Mouse (Mus musculus): Measurements from ENCODE around the gene Lrfn2. TPM values are rescaled to one million over a fixed set of nuclear protein-coding genes. Genes with fewer than 3 reads are reported as not detected.

Lrfn2 gene
- under 1 TPM; 0.38 to 0.43 TPM for total RNA-seq (2021)
- long read RNA-seq, experiment 1, partial matches to known transcripts: 0 of 2 reads
- long read RNA-seq, experiment 1, other reads (novel, unspliced or antisense): 0 of 2 reads
- long read RNA-seq, experiment 2, partial matches to known transcripts: 1 of 1 reads
- long read RNA-seq, experiment 2, other reads (novel, unspliced or antisense): 0 of 1 reads

DNA sequence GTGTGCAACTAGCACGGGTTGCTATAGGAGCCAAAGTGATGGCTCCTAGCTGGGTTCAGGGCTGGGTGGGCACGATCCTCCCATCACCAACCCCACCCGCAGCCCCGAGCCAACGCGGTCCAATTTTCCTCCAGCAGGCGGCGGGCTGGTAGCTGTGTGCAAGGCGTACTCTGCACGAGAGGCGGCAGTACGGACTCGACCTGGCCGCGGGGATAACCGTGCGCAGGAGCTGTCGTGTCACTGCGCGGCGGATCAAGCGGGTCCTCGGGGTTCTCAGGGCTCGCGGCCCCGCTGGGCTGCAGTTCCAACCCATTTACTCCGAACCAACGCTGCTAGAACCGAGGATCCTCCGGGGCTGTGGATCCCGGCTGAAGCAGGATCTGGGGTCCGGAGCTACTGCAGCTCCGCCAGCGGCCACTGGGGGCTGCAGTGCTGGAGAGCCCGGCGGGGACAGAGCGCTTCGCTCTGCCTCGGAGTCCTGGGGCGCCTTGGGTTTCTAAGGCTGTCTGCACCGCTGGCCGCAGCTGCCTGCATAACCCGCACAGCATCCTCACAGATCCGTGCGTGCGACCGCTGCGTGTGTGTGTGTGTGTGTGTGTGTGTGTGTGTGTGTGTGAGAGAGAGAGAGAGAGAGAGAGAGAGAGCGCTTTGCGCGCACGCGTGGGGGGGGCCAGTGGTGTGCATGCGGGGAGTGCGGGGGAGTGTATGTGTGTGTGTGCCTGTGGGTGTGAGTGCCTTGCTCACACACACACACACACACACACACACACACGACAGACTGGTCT, at the start of gene Lrfn2:
Gene Lrfn2, plus strand, starts transcription at position 759 of the 785 bp plus-strand sequence.
- DNase-seq: peak; percentile 75

DNA sequence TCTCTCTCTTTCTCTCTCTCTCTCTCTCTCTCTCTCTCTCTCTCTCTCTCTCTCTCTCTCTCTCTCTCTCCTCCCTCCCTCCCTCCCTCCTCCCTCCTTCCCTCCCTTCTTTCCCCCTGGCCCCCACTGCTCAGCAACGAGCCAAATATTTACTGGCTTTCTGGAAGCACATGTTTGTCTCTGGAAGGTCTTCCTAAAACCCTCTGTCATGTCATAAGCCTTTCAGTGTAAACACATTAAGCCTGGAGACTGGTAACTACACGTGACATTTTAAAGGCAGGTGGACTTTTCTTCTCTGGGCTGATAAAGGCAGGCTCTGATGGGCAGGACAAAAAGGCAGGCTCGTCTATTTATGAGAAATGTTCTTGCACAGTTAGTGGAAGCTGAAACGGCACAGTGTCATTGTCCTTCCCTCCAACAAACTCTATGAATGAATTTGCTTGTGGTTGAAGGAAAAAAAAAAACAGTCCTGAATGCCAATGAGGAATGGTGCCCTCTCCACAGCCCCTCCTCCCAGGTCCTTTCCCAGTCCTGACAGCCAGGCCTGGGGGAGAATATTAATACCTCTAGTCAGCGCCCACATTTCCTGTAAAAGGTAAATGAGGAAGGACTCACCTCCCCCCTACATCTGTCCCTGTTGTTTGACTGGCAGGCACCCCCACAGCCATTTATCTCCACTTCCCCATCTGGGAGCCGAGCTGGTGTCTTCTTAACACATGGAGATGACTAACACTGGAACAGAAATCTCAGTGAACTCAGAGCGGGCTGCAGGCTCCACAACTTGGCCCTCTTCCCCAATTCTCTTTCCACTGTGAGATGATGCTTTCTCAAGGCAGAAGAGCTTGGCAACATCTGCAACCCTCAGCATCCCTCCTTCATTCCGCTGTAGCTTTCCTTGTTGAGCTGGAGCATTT, 44.5 kb upstream of the Lrfn2 start:
- no peak for DNase-seq

DNA sequence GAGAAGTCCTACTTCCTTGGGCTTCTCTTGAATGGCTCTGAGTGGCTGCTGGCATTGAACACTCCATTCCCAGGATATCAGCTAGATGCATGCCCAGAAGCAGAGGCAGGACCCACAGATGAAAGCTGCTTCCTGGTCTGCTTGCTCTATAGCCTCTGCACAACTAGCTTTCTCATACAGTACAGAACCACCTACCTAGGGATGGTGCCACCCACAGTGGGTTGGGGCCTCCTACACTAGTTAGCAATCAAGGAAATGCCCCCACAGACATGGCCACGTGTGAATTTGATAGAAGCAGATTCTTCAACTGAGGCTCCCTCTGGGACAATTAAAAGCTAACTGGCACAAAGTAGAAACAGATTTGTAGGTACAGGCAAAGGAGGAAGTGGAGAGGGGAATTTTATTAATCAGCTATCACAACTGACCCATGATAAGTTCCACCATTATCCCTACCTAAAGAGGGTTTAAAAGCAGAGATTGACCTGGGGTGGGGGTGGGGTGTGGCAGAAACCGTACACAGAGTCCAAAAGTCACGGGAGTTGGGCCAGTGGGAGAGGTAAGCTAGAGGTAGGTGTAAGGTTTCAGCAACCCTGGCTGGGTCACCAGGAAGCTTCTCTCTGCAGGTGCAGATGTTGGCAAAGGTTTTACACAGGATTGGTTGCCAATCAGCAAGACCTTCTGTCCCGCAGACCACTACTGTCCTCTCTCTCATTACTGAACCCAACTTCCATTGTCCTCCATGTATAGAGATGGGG, 26.7 kb upstream of the Lrfn2 start:
- no peak for DNase-seq

DNA sequence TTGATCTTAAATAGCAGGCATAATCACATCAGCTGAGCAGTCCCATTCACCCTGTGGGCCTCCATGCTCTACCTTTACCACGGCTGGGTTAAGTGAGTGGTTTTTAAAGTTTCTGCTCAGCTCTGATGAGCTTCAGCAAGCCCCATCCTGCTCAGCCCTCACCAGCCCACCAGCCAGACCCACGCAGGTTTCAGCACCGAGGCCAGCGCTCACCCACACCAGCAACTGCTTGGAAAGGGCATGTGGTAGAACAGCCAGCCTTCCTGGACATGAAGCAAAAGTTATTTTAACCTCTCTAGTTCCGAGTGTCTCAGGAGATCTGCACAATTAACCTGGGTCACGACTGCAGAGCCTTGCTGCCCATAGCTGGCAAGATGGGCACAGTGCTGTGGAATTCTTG, 18.7 kb upstream of the Lrfn2 start:
- DNase-seq: no peak

DNA sequence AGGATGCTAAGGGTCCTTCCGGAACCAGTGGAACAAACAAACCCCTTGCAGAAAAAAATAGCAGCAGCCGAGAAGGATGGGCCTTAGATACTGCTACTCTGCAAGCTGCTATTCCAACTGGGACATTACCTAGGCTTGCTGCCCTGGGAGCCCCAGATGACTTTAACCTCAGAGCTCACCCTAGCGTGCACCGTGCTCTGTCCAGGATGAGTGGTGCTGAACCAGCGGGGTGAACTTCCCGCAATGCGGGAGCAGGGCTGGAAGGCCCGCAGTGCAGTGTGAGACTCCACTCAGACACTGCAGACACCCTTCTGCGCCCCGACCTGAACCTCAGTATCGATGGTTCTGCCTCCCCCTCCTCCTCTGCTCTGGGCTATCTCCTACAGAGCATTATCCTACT, 14.8 kb upstream of the Lrfn2 start:
- peak; percentile 29 for DNase-seq

DNA sequence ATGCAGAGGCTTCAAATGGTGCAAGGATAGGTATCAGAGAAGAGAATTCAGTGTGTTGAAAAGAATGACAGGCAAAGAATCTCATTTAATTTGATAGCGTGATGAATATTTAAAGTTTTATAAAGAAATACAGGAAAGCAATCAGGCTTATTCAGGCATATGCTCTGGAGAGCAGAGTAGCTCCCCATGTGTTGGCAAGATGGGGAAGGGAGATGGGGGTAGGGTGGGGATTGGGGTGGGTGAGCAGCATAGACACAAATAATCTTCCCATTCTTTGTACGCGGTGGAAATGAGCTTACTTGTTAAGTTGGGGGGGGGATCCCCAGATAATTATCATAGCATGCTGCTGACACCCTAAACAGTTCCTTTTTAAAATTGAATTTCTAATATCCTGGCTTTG, 13.7 kb upstream of the Lrfn2 start:
- DNase-seq: no peak

DNA sequence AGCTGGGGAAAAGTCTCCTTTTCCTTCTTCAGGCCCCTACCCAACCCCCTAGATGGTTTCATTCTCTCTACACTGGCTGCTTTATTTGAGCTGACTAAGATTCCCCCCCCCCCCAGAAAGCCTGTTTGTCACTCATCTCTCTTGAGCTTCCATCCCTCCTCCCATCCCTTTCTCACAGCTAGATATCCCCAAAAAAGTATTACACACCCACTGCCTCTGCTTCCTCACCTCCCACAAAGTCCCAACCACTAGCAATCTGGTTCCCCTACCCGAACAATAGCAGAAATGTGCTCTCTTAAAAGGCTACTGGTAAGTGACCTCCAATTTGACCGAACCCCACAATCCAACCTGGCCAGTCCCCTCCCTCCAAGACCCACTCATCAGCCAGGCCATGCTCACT, 9.3 kb upstream of the Lrfn2 start:
- DNase-seq: no peak

DNA sequence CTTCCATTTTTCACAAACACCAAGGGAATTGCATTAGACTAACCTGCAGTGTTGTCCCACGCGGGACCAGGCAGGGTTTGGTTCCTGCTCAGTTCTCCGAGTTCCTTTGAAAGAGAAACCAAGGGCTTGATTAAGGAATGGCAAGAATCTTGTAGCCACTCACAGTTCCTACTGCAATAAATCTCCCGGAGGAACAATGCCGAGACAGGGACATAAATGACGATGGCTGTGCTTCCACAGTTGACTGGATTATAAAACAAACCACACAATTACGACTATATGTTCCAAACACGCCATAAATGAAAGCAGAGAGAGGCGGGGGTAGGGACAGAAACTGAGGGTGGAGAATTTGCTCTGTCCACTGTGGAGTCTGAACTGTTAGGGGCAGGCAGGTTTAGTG, 6.8 kb upstream of the Lrfn2 start:
- DNase-seq: no peak

DNA sequence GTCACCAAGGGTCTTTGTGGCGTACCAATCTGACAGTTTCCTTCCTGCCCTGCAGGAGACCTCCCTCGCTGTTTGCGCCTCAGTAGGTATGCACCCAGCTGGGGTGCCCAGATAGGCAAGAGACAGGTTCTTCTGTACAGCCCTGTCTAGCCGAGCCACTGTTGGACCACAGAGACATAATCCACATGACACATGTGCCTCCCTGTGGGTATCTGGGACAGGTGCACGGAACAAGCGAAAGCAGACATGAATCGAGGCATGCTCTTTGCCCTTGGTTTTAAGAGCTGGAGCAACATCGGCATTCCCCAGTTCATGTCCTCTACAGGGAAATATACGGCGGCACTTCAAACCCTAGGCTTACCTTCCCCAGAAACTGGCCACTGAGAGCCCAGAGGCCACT, 1.2 kb upstream of the Lrfn2 start:
- DNase-seq: no peak

DNA sequence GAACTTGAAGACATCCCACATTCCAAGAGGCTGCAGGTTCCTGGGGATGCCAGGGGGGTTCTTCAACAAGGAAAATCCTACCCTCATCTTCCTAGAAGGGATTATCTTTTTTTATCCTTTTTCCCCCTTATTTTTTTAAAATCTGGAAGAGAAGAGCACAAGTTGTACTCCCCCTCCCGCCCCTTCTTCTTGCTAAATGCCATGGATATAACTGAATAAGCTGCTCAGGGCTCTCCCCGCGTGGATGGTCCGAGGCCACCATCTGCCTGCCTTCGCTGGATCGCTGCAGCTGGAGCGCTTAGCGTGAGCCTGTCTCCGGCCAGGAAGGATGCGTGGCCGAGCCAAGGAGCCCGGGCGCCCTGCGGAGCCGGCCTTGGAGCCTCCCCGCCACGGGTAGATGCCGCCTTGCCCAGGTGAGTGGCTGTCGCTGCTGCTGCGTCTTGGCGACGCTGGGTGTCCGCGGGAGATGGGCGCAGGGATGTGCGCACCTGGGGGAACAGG, 277 bp downstream of the Lrfn2 start:
- DNase-seq: peak; percentile 23

DNA sequence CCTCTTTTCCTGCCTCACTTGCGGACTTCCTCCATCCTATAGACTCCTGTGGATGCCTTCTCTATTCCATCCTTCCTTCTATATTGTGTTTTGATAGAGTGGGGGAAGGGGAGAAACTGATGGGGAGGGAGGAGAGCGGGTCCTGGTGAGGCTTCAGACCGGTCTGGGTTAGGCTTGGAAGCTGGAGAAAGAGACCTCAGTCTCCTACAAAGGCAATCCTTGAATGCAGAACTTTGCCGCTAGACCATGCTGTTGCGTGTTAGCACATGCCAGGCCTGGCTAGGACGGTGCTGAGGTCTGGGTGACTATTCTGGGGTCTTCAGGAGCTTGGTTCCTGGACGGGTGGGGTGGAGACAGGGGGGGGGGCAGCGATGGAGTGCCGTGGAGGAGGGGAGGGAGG, 737 bp downstream of the Lrfn2 start:
- DNase-seq: no peak

DNA sequence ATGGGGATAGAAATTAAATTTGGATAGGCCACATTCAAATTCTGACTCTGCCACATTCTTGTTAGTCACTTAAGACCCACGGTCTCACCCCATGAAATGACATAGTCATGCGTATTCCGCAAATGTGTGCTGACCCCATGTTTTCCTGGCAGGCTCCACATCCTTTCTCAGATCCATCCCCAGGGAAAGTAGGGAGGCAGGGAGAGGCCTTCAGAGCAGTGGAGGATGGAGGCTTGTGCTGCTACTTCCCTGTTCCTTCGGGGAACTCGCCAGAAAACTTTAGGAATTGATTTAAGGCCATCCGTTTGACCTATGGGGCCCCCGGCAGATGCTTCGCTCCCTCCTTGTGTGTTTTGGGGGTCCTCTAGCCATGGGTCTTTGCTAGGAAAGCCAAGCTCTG, 3.0 kb downstream of the Lrfn2 start:
- DNase-seq: no peak

DNA sequence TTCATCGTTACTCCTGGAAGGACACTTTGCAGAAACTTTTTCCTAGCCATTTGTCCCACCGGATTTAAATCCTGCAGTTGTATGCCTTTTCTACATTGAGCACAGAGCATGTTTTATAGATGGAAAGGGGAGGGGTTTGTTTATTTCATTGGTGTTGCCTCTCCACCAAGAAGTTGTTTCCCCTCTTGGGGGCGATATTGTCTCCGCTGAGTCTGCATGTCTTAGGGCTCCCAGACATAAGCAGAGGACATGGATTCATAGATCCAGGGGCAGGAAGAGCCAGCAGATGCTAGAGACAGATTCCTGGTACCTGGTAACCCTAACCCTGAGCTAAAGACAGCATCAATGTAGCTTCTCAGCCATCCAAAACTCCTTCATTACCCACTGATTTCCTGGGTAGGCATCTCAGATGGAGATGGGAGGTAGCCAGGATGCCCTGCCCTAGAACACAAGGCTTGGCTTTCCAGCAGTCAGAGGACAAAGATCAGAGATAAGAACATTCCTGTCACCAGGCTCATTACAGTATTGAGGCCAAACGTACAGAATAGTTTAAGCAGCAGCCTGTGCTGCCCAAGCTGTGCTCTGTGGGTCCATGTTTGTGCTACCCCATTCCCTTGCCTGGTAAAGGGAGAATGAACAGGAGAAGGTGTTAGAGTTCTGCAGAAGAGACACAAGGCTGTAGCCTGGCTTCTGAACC, 4.4 kb downstream of the Lrfn2 start:
- DNase-seq: no peak

DNA sequence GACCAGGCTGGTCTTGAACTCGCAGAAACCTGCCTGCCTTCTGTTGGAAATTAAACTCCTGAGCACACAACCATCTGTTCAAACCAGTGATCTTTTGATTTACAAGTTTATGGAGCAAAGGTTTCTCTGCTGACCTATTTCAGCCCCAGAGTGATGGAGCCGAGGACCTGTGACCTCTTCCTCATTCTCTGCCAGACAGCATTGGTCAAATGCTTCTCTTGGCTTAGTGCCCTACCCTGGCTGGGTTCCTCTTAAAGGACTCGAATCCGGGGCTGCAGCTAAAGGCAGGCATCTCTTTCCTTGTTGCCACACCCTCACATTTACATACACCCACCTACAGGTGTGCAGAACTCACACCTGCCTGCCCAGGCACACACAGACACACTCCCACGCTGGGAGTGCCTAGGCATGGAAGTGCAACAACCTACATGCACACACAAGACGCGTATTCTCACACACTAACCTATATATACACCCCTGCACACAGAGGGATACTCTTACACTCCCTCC, 6.6 kb downstream of the Lrfn2 start:
- DNase-seq: no peak

DNA sequence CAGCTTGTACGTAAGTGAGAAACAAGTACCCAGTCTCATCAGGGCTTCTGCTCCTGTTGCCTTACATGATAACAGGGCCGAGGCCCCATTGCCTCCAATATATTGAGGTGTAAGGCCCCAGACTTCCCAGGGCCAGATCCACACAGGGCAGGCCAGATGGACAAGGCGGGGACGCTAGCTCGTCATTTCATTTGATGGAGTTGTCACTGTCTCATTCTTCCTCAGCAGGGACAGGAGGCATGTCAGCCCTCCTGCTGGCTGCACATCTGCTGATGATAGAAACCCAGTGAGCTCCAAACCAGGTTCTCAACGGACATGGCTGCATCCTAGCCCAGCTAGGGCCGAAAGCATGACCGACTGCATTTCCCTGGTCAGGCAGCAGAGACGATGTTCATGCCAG, 14.1 kb downstream of the Lrfn2 start:
- DNase-seq: no peak

DNA sequence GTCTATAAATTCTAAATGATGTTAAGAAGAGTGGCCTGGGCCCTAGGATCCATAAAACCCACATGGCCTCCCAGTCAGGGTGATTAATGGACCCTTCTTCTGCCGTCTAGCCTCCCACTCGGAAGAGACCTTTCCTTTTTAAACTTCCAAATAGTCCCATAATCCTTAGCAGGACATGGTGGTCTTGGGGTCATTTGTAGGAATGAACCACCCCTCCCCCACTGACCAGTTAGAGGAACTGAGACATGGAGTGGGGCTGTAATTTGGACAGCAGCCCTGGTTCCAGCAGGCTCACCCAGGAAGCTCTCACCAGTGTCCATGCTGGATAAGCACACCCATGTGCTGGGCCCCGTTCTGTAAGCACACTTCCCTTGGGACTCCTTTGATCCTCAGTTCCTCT, 14.6 kb downstream of the Lrfn2 start:
- no peak for DNase-seq

DNA sequence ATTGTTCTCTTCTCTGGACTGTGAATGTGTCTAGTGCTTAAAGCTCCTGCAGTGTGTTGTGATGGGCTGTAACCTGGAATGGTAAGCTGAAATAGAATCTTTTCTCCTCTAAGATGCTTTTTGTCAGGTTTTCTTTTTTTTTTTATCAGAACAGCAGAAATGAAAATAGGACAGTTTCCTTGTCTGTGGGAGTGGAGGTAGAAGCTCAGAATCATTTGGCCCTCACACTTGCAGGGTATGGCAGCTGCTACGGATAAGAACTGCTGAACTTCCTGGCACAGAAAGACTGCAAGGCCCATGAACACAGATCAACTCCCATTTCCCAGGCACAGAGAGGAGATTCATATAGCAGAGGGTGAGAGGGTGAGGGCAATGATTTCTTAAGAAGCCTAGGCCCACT, 19.1 kb downstream of the Lrfn2 start:
- no peak for DNase-seq

DNA sequence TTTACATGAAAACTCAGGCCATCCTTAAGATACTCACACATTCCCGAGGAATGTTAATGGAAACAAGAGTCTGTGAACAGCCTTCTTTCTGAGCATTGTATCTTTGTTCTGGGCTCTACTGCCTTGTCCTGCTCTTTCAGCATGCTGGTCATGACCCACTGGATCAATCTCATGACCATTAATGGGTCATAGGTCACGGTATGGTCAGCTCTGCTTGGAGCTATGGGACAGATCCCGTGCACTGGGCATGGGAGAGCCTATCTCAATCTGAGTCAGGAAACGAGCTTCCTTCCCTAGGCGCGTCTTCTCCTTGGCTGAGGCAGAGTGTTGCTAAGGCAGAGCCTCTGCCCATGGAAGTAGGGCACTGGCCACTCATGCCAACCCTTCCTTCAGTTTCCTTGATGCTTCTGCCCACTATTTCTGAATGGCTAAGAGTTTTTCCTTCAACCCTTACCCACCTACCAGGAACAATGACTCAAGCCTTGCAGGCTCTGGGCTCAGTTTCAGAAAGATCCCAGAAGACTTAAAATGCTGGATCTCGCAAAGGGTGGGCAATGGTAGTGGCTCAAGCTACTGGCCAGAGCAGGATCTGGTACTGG, 24.0 kb downstream of the Lrfn2 start:
- DNase-seq: no peak

DNA sequence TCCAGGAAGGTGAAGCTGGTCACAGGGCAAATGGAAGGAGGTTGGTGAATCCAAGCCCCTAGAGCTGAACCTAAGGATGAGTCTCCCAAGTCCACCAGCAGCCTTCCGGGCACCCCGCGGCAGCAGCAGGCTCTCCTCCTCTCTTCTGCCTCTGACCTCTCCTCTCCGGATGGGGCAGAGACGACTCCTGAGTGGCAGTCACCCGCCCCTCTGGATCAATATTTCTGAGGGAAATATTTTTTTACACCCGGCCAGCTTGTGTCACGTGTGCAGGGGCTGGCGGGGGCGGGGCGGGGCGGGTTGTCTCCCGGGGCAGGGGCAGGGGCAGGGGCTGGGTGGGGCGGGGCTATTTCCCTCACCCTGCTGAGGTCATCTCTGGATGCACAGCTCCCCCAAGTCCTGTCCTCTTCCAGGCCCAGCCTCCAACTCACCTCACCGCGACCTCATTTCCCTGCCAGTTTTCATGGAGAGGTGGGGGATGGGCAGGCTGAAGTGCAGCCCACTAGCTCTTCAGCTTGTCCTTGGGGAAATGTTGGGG, 28.1 kb downstream of the Lrfn2 start:
- peak; percentile 40 for DNase-seq

DNA sequence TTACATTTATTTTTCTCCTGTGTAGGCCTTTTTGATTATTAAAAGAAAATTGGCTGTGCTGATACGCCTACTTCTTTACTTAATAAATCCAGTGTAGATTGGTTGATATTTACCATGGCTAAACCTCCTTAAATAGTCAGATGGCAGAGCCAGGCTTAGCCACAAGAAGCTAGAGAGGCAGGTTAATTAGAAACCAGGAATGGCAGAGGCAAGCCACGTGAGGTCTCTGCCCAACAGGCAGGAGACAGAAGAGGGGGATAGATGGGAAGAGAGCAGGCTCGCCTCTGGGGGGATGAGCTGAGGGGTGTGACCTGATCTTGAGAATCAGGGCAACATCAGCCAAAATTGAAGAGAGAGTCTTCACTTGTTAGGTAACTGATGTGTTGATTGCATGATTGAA, 30.5 kb downstream of the Lrfn2 start:
- DNase-seq: no peak

DNA sequence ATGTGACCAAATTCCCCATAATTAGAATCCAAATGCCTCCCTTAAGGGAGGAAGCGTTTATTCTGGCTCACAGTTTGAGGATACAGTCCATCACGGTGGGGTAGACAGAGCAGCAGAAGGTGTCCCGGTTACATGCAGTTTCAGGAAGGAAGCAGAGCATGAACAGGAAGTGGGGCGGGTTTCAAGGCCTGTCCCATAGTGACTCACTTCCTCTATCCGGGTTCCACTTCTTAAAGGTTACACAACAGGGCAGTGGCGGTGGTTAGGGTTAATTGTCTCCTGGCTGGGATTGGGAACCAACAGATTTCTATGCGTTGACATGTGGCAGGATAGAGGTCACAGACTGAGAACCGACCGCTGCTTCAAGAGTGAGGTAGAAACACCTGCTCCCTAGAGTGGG, 31.6 kb downstream of the Lrfn2 start:
- DNase-seq: no peak
